Mouse (Mus musculus) neural tube, embryonic 11.5 days (tissue): ENCODE data around the gene Gm11032. TPM values are rescaled to one million over a fixed set of nuclear protein-coding genes. Genes with fewer than 3 reads are reported as not detected.

Source experiments
- ATAC-seq: fragments of 200-750 bp; cut with Nextera tagmentation; 2 replicates; pipeline ENCODE4 v1.8.0; 2017; ENCODE audit warnings: moderate number of reproducible peaks, mild to moderate bottlenecking, moderate TSS enrichment, moderate library complexity; ENCODE audit not compliant: insufficient read depth, low FRiP score, low TSS enrichment
- DNase-seq: peaks from one replicate; pipeline ENCODE4 v3.0.0-alpha.2; 2015; ENCODE audit warnings: low spot score
- H3K27ac ChIP-seq: fragments of 300-500 bp; sonication (generic); 2 replicates; pipeline ENCODE4 v1.5.1; 2014; ENCODE audit warnings: low read depth, mild to moderate bottlenecking, low read length
- H3K27me3 ChIP-seq: fragments of 300-500 bp; sonication (generic); 2 replicates; pipeline ENCODE4 v1.6.1; 2014; ENCODE audit warnings: mild to moderate bottlenecking, low read length, mixed read lengths; ENCODE audit not compliant: control insufficient read depth, insufficient read depth
- H3K36me3 ChIP-seq: fragments of 300-500 bp; sonication (generic); 2 replicates; pipeline ENCODE4 v1.6.1; 2014; ENCODE audit warnings: mild to moderate bottlenecking, low read length, moderate library complexity, mixed read lengths; ENCODE audit not compliant: control insufficient read depth, insufficient read depth
- H3K4me1 ChIP-seq: fragments of 300-500 bp; sonication (generic); 2 replicates; pipeline ENCODE4 v1.6.1; 2014; ENCODE audit warnings: low read length, mixed read lengths; ENCODE audit not compliant: control insufficient read depth, insufficient read depth
- H3K4me2 ChIP-seq: fragments of 300-500 bp; sonication (generic); 2 replicates; pipeline ENCODE4 v1.6.1; 2014; ENCODE audit warnings: low read depth, mild to moderate bottlenecking, moderate library complexity
- H3K4me3 ChIP-seq: fragments of 300-500 bp; sonication (generic); 2 replicates; pipeline ENCODE4 v1.5.1; 2014; ENCODE audit warnings: low read depth, low read length
- H3K9ac ChIP-seq: fragments of 300-500 bp; sonication (generic); 2 replicates; pipeline ENCODE4 v1.6.1; 2014; ENCODE audit warnings: mild to moderate bottlenecking, low read length
- H3K9me3 ChIP-seq: fragments of 300-500 bp; sonication (generic); 2 replicates; pipeline ENCODE4 v1.6.1; 2016; ENCODE audit warnings: low read length; ENCODE audit not compliant: control insufficient read depth
- WGBS: fragments of 180-500 bp; shearing (Covaris S2); extraction: QIAGEN DNeasy Blood & Tissue Kit; methylation state at CpG from one replicate; pipeline ENCODE4 v1.1.7; 2014; 5-methylcytosine and 5-hydroxymethylcytosine counted together
- polyA plus RNA-seq: library from polyadenylated mRNA; unstranded; fragments of >200 nt; fragmentation: Nextera tagmentation; extraction: Ambion mirVana; gene quantifications from 2 replicates; pipeline ENCODE4 v1.2.1, GENCODE M21; 2014

Gene Gm11032
- polyA plus RNA-seq, 1 experiment from 2014 or later = not detected

DNA sequence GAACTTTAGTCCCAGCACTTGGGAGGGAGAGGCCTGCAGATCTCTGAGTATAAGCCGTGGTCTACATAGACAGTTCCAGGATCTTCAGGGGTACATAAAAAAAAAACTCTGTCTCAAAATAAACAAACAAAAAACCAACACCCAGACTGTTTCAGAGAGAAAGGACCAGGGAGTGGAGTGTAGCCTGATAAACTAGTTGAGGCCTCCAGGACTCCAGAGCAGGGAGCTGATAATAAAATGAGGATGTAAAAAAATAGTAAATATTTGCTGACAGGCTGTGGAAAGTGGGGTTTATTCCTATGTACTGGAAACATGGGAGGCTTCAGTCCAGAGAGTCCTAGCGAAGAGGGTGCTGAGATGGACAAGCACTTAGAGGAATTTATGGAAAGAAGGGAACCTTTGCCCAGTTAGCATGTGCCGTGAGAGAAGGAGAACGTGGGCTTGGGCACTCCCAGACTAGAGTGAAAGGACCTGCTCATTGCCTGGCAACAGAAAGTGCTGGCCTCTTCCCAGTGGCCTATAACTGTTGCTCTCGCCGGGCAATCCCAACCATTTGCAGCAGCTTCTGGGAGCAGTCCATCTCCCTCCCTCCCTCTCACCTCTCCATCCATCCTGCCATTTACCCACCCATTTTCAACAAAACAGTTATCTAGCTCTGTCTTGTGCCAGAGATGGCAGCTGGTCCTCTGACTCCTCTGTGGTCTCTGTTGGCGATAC lies 40.6 kb downstream of the Gm11032 start:
- DNase-seq = no peak
- 88% methylated on average over 7 of the region's 7 CpGs for WGBS

DNA sequence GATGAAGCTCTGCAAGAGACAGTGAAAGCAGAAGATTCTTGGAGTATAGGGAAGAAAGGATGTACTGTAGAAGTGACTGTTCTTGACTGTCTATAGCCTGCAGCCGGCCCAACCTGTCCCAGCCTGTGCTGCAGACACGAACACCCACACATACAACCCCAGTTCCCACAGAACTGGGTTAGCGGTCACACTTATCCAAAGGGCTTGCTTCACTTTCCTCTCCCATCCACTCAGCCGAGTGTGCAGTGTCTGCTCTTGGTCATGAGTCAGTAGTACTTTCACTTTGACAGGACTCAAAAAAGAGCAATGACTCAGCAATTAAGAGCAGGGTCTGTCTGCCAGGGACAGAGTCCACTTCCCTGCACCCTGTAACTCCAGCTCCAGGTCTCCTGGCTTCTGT lies 41.5 kb downstream of the Gm11032 start:
- Histone ChIP-seq H3K27ac (no peak overlapping the region), H3K27me3 (no peaks in the 10 kb centered on the region), H3K9ac (no peak overlapping the region), H3K4me1 (no peaks in the 10 kb centered on the region), H3K4me2 (no peak overlapping the region), H3K4me3 (no peak overlapping the region), H3K36me3 (no peaks in the 10 kb centered on the region), H3K9me3 (no peaks in the 10 kb centered on the region)
- ATAC-seq (no peak), DNase-seq (no peak)
- WGBS = 84% methylated on average over 4 of the region's 4 CpGs

More for the DNA sequence above, 40.6 kb downstream of the Gm11032 start:
- H3K9ac ChIP-seq = no peak overlapping the region
- no peak overlapping the region for H3K27ac ChIP-seq
- no peaks in the 10 kb centered on the region for H3K36me3 ChIP-seq
- H3K4me2 ChIP-seq = no peak overlapping the region
- H3K4me1 ChIP-seq = no peaks in the 10 kb centered on the region
- no peaks in the 10 kb centered on the region for H3K27me3 ChIP-seq
- no peaks in the 10 kb centered on the region for H3K9me3 ChIP-seq
- no peak overlapping the region for H3K4me3 ChIP-seq
- no peak for ATAC-seq

DNA sequence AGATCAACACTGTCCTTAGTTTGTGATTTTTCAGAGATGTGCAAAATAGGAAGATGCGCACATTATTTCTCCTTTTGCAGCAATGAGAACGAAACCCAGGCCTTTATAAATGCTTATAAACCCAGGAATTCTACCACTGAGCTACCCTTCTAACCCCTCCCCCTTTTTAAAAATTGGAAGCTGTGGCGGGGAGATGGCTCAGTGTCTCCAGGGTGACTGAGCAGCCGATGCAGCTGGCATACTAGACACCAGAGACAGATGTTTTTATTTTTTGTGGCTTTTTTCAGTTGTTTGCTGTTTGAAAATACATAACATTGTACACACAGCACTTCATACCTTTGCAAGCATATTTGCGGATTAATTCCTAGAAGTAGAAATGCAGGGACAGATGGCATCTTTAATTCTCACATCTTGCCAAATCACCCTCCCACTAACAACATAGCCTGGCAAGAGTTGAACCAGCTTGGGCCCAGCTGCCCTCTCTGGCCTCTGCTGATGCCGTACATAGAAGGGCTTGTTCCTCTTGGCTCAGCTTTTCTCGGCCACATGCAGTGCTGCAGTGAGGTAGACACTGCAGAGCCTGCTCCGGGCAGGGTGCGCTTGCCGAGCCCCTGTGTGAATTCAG lies 42.1 kb downstream of the Gm11032 start:
- Histone ChIP-seq H3K27me3 (no peaks in the 10 kb centered on the region), H3K9me3 (no peaks in the 10 kb centered on the region), H3K4me3 (no peak overlapping the region), H3K4me2 (no peak overlapping the region), H3K36me3 (no peaks in the 10 kb centered on the region), H3K9ac (no peak overlapping the region), H3K4me1 (no peaks in the 10 kb centered on the region), H3K27ac (no peak overlapping the region)
- ATAC-seq (no peak), DNase-seq (no peak)
- WGBS = 87% methylated on average over 10 of the region's 10 CpGs

DNA sequence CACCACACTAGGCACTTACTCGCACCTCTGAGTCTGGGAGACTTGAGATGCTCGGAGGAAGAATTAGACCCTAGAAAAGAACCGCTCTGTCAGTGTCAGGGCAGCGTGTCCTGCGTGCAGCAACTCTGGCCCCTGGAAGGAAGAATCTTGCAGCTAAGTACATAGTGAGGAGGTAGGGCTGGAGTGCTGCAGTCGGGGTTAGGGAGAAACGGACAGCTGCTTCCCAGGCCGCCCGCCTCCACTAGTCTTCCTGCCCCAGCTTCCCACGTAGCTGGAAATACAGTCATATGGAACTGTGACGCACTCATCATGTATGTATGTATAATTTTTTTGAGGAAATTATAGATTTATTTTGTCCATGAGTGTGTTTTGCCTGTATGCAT lies 42.6 kb downstream of the Gm11032 start:
- WGBS = 92% methylated on average over 11 of the region's 11 CpGs
- no peaks in the 10 kb centered on the region for H3K36me3 ChIP-seq
- H3K27me3 ChIP-seq = no peaks in the 10 kb centered on the region
- no peaks in the 10 kb centered on the region for H3K9me3 ChIP-seq
- no peak overlapping the region for H3K9ac ChIP-seq
- H3K4me1 ChIP-seq = no peaks in the 10 kb centered on the region
- H3K4me2 ChIP-seq = no peak overlapping the region
- DNase-seq (no peak), ATAC-seq (no peak)
- H3K4me3 ChIP-seq = no peak overlapping the region
- no peak overlapping the region for H3K27ac ChIP-seq

Other genes with a start within 250 kb of the Gm11032 start
- 0.12 TPM in 1 of 2 replicates, not detected in the other for gene Hormad2, start 179.0 kb upstream of the Gm11032 start, polyA plus RNA-seq
- gene Mtmr3, start 25.2 kb upstream of the Gm11032 start, polyA plus RNA-seq = 30.2 and 36.8 TPM in 2 replicates
- gene Ascc2, start 17.7 kb downstream of the Gm11032 start, polyA plus RNA-seq = 35.0 and 36.1 TPM in 2 replicates
- gene Uqcr10, start 84.3 kb downstream of the Gm11032 start, polyA plus RNA-seq = 505 and 528 TPM in 2 replicates
- 75.5 and 82.3 TPM in 2 replicates for gene Zmat5, start 84.6 kb downstream of the Gm11032 start, polyA plus RNA-seq
- gene Cabp7, start 126.7 kb downstream of the Gm11032 start, polyA plus RNA-seq = 2.6 and 3.4 TPM in 2 replicates
- 56.6 and 67.7 TPM in 2 replicates for gene Nf2, start 229.5 kb downstream of the Gm11032 start, polyA plus RNA-seq